Mouse (Mus musculus): ENCODE measurements at regions not wholly inside any gene's neighbourhood (a gene's known extent, or its start where the extent isn't known, plus 50 kb on each side); places are given as distances from the start of the nearest gene placed in this dataset.
"Not testable (repeated sequence)": the region's sequence is repeated elsewhere in the genome, so short reads cannot be mapped to it uniquely, and the experiment has no call there.

- DNase-seq = peak; percentile 15
These were observed 306.4 kb upstream of the 5730507C01Rik start for GRCm38 (mm10) chr12:18207941-18208340.

- DNase-seq = not testable (repeated sequence)
These were observed 297.8 kb upstream of the 5730507C01Rik start for GRCm38 (mm10) chr12:18216432-18216926.

- no peak for DNase-seq
These were observed 289.8 kb upstream of the 5730507C01Rik start for GRCm38 (mm10) chr12:18224516-18224915.

DNA sequence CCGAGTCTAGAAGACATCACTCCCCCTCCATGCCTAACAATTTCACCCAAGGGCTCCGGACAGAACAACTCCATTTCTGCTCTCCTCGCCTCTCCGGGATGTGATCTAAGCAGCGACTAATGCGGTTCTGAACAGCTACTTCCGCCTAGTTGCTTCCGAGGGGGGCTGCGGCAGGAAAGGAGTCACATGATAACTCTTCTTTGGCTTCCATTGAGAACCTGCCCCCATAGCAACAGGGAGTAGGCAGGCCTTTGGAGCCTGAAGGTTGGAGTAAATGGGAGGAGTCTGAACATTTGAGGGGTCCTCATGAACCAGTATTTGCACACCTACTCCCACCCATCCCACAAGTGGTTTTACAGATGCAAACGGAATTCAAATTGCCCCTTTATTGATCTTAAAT lies 287.6 kb upstream of the 5730507C01Rik start:
- no peak for DNase-seq

DNA sequence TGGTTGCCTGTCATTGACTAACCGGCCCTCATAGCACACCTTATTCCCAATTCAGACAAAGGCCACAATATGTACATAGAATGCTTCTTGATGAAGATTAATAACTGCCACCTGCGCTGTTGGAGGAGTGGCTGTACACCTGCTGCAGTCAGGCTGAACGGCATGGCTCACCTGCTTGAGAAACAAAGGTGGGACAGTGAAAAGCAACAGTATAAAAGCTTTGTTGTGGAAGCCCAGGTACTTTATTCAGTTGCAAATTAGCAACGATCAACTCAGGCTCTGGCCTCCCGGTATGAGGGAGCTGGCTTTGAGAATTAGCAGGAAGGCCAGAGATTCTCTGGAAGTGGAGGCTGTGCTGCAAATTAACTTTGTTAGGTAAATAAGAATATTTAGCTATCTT lies 282.4 kb upstream of the 5730507C01Rik start:
- DNase-seq = not testable (repeated sequence)

GRCm38 (mm10) chr12:18236330-18236729 lies 278.0 kb upstream of the 5730507C01Rik start:
- DNase-seq = not testable (repeated sequence)

- DNase-seq = no peak
These were observed 276.8 kb upstream of the 5730507C01Rik start for GRCm38 (mm10) chr12:18237549-18237948.
